Mouse (Mus musculus) brain, embryonic 14.5 days (tissue): ENCODE results near the gene Hps4.

Experiments used
- CTCF ChIP-seq: fragments of 200-500 bp; IDR thresholded peaks from 2 replicates; pipeline ENCODE4 v1.5.1; 2012; ENCODE audit warnings: inconsistent platforms, mild to moderate bottlenecking, moderate library complexity, borderline replicate concordance; ENCODE audit not compliant: insufficient read depth, insufficient read length; ENCODE audit errors: extremely low read depth
- POLR2A ChIP-seq: fragments of 200-500 bp; IDR thresholded peaks from 2 replicates; pipeline ENCODE4 v1.6.1; 2012; ENCODE audit warnings: mild to moderate bottlenecking, inconsistent platforms, borderline replicate concordance; ENCODE audit not compliant: poor library complexity, insufficient read depth, insufficient read length, severe bottlenecking; ENCODE audit errors: extremely low read depth

DNA sequence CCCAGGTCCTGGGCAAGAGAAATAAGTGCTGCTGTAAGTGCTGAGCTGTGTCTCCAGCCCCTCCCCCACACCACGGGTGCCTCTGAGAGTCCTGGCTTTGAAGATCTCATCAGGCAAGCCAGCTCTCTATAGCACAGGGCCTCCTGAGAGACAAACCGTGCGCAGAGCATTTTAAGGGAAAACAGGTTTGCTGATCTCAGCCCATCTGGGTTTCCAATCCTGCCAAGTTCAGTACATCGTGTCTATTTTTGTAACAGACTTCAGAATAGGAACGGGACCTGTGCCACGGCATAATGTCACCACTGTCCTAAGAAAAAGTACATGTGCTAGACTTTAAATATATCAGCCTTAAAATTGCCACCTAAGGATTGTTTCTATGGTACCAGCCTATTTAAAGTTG is 21.9 kb upstream of the Hps4 start:
- no peak for TF ChIP-seq POLR2A
- no peak for TF ChIP-seq CTCF
